Mouse (Mus musculus): ENCODE data around the gene Slc22a6.

Slc22a6 gene

GRCm38 (mm10) chr19:8617904-8618303 lies at the start of gene Slc22a6:
Gene Slc22a6, plus strand, starts transcription at chr19:8618039.
- DNase-seq, result peak; percentile 40 to 67

- DNase-seq, result peak in 1 of 2 experiments; percentile 42
Observed at GRCm38 (mm10) chr19:8569453-8569863, 48.4 kb upstream of the Slc22a6 start.

GRCm38 (mm10) chr19:8570341-8571040 lies 47.3 kb upstream of the Slc22a6 start:
- peak; percentile 58 to 85 for DNase-seq

GRCm38 (mm10) chr19:8571746-8572145 lies 46.1 kb upstream of the Slc22a6 start:
- DNase-seq, result peak; percentile 62 to 75

GRCm38 (mm10) chr19:8572485-8572884 lies 45.4 kb upstream of the Slc22a6 start:
- no peak for DNase-seq

GRCm38 (mm10) chr19:8577432-8577831 lies 40.4 kb upstream of the Slc22a6 start:
- DNase-seq, result no peak

GRCm38 (mm10) chr19:8578293-8578969 lies 39.4 kb upstream of the Slc22a6 start:
- DNase-seq, result peak; percentile 68 to 71

GRCm38 (mm10) chr19:8578970-8579342 lies 38.9 kb upstream of the Slc22a6 start:
- DNase-seq, result no peak

- no peak for DNase-seq
Observed at GRCm38 (mm10) chr19:8585298-8585697, 32.5 kb upstream of the Slc22a6 start.

GRCm38 (mm10) chr19:8585899-8586298 lies 31.9 kb upstream of the Slc22a6 start:
- no peak for DNase-seq

GRCm38 (mm10) chr19:8586350-8586749 lies 31.5 kb upstream of the Slc22a6 start:
- no peak for DNase-seq

- DNase-seq, result no peak
Observed at GRCm38 (mm10) chr19:8587315-8587714, 30.5 kb upstream of the Slc22a6 start.

- no peak for DNase-seq
Observed at GRCm38 (mm10) chr19:8590954-8591353, 26.9 kb upstream of the Slc22a6 start, which contains the start of gene Slc22a8. Gene Slc22a8, plus strand, starts transcription at chr19:8591254.

GRCm38 (mm10) chr19:8592155-8592554 lies 25.7 kb upstream of the Slc22a6 start:
- DNase-seq, result no peak

- DNase-seq, result peak; percentile 47 to 86
Observed at GRCm38 (mm10) chr19:8592873-8593408, 24.9 kb upstream of the Slc22a6 start.

- peak; percentile 38 to 76 for DNase-seq
Observed at GRCm38 (mm10) chr19:8593833-8594232, 24.0 kb upstream of the Slc22a6 start.

GRCm38 (mm10) chr19:8594518-8594917 lies 23.3 kb upstream of the Slc22a6 start:
- DNase-seq, result peak in 1 of 2 experiments; percentile 63

GRCm38 (mm10) chr19:8597269-8597668 lies 20.6 kb upstream of the Slc22a6 start:
- DNase-seq, result no peak

- peak; percentile 62 to 69 for DNase-seq
Observed at GRCm38 (mm10) chr19:8599229-8599628, 18.6 kb upstream of the Slc22a6 start.

GRCm38 (mm10) chr19:8601922-8602321 lies 15.9 kb upstream of the Slc22a6 start:
- no peak for DNase-seq

GRCm38 (mm10) chr19:8602914-8603313 lies 14.9 kb upstream of the Slc22a6 start:
- no peak for DNase-seq

GRCm38 (mm10) chr19:8604536-8605240 lies 13.2 kb upstream of the Slc22a6 start:
- peak; percentile 39 to 67 for DNase-seq

- peak; percentile 83 to 93 for DNase-seq
Observed at GRCm38 (mm10) chr19:8605241-8605558, 12.6 kb upstream of the Slc22a6 start.
